Mouse (Mus musculus): ENCODE measurements at regions not wholly inside any gene's neighbourhood (a gene's known extent, or its start where the extent isn't known, plus 50 kb on each side); places are given as distances from the start of the nearest gene placed in this dataset.

DNA sequence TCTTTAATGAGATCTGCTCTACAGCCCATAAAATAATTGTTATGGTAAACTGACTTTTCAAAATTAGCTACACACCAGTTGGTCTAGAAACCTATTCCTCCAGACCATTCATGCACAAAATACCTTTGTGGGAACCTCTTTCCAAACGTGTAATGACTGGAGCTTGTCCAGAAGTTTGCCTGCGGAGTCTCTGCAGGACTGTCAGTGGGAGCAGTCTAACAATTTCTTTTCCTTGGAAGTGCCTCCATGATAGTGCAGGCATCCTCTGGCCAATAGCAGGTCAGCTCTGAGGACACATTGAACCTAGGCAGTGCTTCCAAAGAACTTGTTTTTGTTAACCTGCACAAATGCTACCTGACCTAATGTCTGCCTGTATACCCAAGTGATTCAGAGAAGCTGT is 932.3 kb downstream of the Pcdh9 start:
- no peak for DNase-seq

DNA sequence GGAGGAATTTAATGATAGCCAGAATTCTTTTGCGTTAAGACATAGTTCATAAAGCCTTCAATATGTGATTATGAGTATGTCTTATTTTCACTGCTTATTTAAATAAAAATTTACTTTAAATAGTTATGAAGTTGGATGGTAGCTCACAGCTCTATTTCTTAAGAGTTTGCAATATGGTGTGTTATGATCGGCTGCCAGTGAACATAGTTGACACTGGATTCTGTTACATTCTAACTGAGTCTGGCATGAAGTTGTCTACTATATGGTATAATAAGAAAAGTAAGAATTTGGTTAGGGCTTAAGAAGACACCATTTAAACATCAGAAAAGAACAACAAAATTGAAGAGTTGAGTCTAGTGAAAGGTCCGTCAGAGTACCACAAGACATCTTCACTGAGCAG is 935.0 kb downstream of the Pcdh9 start:
- DNase-seq = no peak

DNA sequence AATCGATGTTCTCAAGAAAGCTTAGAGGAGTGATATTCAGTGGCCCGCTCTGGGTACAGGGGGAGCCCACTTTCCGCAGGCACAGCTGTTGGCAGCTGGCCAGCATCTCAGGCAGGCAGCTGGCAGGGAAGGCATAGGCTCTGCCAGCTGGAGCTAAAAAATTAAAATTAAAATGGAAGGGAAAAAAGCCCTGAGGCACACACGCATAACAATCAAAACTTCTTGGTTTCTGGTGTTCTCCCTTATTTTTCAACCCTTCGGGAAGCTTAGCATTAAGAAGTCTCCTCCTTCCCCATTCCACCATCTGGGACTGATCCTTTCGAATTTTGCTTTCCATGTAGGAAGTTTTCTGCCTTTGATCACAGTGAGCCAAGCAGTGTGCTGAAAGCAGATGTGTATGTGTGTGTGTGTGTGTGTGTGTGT is 982.8 kb downstream of the Pcdh9 start:
- DNase-seq = peak; percentile 28

DNA sequence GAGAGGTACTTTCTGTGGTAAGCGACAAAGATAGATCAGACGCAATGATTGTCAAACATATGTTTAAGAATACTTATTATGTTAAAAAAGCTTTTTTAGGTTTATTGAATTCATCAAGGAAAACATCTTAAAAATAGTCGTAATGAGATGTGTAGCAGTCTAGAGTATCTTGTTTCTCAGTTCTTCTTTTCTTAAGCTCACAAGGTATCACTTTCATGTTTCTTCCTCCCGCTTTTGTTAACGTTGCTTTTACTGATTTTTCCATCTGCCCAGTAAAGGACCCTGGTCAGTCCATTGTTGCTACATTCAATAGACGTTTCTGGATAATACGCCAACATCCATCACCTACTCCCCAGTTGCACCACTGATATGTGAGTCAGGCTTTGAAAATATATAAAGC is 1015.9 kb downstream of the Pcdh9 start:
- DNase-seq = no peak

DNA sequence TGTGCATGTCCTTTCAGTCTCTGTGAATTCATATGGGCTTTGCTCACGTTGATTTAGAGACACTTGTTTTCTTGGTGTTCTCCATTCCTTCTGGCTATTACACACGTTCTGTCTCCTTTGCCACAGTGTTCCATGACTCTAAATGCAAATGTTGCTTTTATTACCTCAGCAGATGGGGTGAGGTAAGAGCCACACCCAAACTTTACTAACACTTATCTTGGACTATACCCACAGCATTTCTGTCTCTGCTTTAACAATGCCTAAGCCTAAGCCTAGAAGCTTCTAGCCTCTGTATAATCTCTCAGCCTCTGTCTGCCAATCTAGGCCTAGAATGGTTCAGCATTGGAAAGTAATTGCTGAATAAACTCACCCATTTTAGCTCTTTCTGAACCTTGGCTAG is 1024.0 kb downstream of the Pcdh9 start:
- no peak for DNase-seq

DNA sequence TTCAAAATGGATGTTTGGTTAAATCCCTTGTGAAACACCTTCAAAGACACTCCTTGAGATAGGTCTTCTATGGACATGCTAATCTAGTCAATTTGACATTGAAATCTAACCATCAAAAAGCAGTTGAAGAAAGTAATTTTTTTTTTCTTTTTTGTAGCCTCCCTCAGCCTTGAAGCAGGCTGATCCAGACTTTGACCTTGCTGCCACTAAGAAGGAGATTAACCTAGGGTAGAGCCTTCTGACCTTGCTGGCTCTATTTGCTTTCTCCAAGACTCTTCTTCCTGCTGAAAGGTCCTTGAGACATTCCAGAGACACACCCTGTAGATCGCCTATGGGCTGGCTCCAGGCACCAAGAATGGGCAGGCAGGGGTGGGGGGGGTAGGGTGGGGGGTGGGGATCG is 1027.5 kb downstream of the Pcdh9 start:
- DNase-seq = no peak

DNA sequence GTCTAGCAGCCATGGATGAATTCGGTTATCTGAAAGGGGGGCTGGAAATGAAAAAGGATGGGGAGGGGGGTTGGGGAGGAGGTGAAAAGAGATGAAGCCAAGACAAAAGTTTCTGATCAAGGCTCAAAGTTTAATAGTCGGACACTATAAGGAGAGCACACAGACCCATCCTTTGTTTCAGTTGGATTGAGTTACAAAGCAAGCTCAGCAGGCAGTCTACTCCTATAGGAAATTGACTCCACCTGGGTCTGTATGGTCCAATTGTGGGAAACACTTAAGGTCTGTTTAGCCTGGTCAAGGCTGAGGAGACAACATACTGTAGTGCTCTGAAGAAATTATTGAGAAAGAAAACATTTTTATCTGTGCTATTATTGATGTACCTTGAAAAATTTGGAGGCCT is 1029.8 kb downstream of the Pcdh9 start:
- no peak for DNase-seq

DNA sequence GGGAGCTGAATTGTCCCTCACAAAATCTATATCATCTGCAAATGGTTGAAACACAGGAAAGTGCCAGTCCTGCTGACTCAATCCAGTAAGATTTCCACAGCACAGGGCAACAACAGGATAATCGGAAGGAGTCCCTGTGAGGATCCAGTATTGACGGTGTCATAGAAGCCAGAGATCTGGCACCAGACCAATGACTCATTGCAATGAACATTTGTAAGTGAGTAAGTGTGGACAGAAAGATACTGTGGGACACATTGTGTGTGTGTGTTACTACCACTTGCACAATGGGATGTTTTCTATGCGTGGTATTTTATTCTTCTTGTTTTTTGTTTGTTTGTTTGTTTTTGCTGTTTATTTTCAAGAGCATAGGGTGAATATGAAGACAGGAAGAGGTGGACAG is 1056.8 kb downstream of the Pcdh9 start:
- DNase-seq = no peak

DNA sequence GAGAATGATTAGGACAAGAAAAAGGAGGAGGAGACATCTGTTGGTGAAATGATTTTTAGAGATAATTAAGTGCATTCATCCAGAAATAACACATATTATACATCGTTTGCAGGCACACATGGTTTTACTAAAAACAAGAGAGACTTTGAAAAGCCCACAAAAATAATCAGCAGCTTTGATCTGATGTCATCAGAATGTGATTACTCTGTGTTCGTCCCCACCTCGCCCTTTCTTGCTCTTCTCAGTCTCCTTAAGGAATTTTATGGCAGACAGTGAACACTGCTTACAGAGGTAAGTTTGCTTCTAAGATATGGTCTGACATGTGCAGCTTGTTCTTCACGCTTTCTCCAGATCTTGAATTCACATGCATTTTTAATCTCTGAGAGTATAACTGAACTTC is 1061.3 kb downstream of the Pcdh9 start:
- no peak for DNase-seq

DNA sequence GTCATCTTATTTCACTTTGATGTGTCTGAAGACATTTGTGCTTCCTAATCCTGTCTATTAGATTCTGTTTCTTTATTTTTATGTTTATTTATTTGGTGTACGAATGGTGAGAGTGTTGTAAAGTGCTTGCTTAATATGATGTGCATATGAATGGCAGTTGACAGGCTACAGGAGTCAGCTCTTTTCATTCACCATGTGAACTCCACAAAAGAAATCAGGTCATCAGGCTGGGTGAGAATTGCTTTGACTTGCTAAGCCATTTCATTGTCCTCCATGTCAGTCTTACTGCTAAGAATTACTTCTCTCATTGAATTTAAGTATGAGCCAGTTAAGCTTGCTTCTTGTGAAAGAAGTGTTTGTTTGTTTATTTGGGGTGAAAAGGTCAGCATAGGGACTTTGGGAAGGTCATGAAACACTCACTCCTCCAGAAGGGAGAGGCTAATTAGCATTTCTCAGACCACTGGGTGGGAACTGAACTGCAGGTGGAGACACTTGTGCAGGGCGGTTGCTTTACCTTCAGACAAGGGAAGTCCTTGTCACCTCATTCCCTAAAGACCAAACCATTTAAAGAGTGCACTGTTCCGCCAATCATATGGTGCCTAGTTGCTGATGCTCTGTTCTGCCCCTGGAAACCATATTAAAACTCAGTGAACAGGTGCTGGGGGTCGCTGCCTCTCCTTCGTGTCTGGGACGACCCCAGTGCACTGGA is 1063.7 kb downstream of the Pcdh9 start:
- no peak for DNase-seq

DNA sequence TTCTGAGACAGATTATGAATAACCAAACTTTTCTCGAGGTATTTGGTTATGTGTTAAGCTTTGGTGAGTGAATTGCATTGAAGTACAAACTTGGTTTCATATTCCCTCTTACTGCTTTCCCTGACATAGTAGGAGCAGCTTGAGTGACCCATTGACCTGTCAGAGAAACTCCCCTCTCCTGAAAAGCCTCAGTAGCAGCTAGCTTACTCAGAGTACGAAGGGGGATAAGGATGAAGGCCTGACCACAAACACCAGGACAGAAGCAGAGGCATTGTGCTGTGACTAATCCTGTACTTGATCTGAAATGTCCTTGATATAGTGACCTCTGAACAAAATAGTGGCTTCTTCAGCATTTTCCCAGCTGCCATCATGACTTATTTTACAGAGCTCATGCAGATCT is 1070.4 kb downstream of the Pcdh9 start:
- DNase-seq = no peak

Data from adrenal gland, postnatal 25 days (tissue).